Mouse (Mus musculus) hindbrain, embryonic 10.5 days (tissue): ENCODE results near the gene Spock1. TPM values are rescaled to one million over a fixed set of nuclear protein-coding genes. Genes with fewer than 3 reads are reported as not detected.

Source experiments
- DNase-seq: peaks from one replicate; pipeline ENCODE4 v3.0.0-alpha.2; 2017; ENCODE audit warnings: low spot score
- H3K27ac ChIP-seq: fragments of 300-500 bp; sonication (generic); 2 replicates; pipeline ENCODE4 v1.5.1; 2016; ENCODE audit warnings: mild to moderate bottlenecking, moderate library complexity
- H3K27me3 ChIP-seq: fragments of 300-500 bp; sonication (generic); 2 replicates; pipeline ENCODE4 v1.6.1; 2016; ENCODE audit warnings: mild to moderate bottlenecking; ENCODE audit not compliant: poor library complexity, insufficient read depth, severe bottlenecking
- H3K36me3 ChIP-seq: fragments of 300-500 bp; sonication (generic); 2 replicates; pipeline ENCODE4 v1.6.1; 2016; ENCODE audit warnings: mild to moderate bottlenecking, moderate library complexity
- H3K4me1 ChIP-seq: fragments of 300-500 bp; sonication (generic); replicated peaks from 2 replicates; pipeline ENCODE4 v1.6.1; 2016; ENCODE audit warnings: mild to moderate bottlenecking
- H3K4me3 ChIP-seq: fragments of 300-500 bp; sonication (generic); 2 replicates; pipeline ENCODE4 v1.5.1; 2016; ENCODE audit warnings: mild to moderate bottlenecking, moderate library complexity
- H3K9me3 ChIP-seq: fragments of 300-500 bp; sonication (generic); 2 replicates; pipeline ENCODE4 v1.6.1; 2016; ENCODE audit warnings: mild to moderate bottlenecking, moderate library complexity
- WGBS: fragments of 180-500 bp; shearing (Covaris S2); methylation state at CpG from one replicate; pipeline ENCODE4 v1.1.7; 2016; 5-methylcytosine and 5-hydroxymethylcytosine counted together
- polyA plus RNA-seq: library from polyadenylated mRNA; unstranded; fragments of >200 nt; fragmentation: Nextera tagmentation; extraction: Ambion mirVana; gene quantifications from 2 replicates; pipeline ENCODE4 v1.2.1, GENCODE M21; 2016

The Spock1 gene
- polyA plus RNA-seq, 1 experiment from 2014 or later = 10.3 TPM

DNA sequence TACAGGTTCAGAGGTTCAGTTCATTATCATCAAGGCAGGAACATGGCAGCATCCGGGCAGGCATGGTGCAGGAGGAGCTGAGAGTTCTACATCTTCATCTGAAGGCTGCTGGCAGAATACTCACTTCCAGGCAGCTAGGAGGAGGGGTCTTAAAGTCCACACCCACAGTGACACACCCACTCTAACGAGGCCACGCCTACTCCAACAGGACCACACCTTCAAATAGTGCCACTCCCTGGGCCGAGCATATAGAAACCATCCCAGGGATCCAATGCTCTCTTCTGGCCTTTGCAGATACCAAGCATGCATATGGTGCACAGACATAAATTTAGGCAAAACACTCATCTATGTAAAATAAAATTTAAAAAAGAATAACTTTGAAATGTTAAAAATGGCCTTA is 245.6 kb downstream of the Spock1 start:
- 89% methylated on average over 4 of the region's 4 CpGs for WGBS
- Histone ChIP-seq H3K4me3 (no peak overlapping the region), H3K9me3 (no peaks in the 10 kb centered on the region), H3K27ac (no peak overlapping the region), H3K36me3 (no peaks in the 10 kb centered on the region), H3K27me3 (peaks cover 6% of the 10 kb centered on the region; the same call in 1 of the 2 replicates), H3K4me1 (peaks cover 11% of the 10 kb centered on the region; the same call in 1 of the 2 replicates)
- DNase-seq = no peak

DNA sequence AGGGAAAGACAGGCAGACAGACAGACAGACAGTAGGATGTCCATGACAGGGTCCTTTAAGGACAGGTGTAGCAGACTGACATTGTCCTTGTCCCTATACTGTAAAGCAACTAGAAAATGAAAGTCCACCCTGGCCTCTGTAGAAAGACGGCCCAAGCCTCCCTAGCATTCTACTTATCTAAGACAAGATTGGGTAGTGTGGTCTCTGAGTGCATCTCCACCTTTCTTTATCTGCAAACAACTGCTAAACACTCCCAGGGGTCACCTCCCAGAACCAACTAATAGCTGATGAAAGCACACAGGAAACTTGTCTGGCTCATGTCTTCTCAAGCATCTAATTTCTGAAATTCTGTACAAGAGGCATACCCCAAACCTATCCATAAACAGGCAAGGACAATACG is 247.6 kb downstream of the Spock1 start:
- H3K27me3 ChIP-seq = peaks cover 6% of the 10 kb centered on the region; the same call in 1 of the 2 replicates
- H3K4me1 ChIP-seq = no peaks in the 10 kb centered on the region
- no peaks in the 10 kb centered on the region for H3K9me3 ChIP-seq
- H3K4me3 ChIP-seq = no peak overlapping the region
- 95% methylated on average over 2 of the region's 2 CpGs for WGBS
- DNase-seq = no peak
- no peaks in the 10 kb centered on the region for H3K36me3 ChIP-seq
- no peak overlapping the region for H3K27ac ChIP-seq

GRCm38 (mm10) chr13:57659872-57660271 is 248.3 kb downstream of the Spock1 start:
- H3K9me3 ChIP-seq = no peaks in the 10 kb centered on the region
- no peaks in the 10 kb centered on the region for H3K4me1 ChIP-seq
- WGBS = 91% methylated on average over 3 of the region's 3 CpGs
- DNase-seq = no peak
- no peak overlapping the region for H3K4me3 ChIP-seq
- H3K27me3 ChIP-seq = peaks cover 6% of the 10 kb centered on the region; the same call in 1 of the 2 replicates
- no peaks in the 10 kb centered on the region for H3K36me3 ChIP-seq
- 0 out of 2 replicates have a peak overlapping the region, but pooled peaks have one; percentile 2 for H3K27ac ChIP-seq

DNA sequence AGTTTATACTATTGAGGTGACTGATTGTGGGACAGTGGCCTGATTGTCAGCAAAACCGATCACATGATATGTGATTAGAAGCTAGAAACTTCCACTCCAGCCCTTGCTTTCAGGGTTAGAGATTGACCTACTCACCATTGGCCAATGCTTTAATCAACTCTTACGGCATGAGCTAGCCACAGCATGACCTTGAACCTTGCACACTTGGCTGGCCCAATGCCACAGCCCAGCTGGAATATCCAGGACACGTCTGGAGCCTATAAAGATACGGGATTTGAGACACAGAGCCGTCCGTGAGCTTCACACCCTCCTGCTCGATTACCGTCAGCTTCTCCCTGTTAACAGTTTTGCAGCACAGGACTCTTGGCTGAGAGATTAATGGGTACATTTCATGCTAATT is 251.5 kb downstream of the Spock1 start:
- Histone ChIP-seq H3K36me3 (no peaks in the 10 kb centered on the region), H3K27me3 (no peaks in the 10 kb centered on the region), H3K4me1 (no peaks in the 10 kb centered on the region), H3K4me3 (no peak overlapping the region), H3K27ac (no peak overlapping the region), H3K9me3 (no peaks in the 10 kb centered on the region)
- WGBS = 87% methylated on average over 8 of the region's 8 CpGs
- no peak for DNase-seq

DNA sequence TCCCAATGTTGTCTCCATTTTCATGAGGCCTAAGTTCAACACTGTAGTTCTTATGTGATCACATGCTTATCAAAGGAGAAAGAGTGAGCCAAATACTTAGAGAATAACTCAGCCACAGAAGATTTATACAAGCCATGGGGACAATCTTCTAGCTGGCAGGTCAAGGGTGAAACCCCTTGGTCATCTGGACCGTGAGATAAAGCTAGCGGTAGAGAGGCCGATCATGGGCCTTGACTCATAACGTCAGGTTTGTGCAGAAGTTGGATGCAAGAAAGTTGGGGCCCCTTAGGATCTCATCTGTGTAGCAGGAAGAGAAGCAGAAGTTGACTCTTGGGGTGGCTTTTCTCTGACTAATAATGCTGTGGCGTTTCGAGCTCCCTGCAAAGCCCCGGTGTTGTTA is 253.8 kb downstream of the Spock1 start:
- H3K9me3 ChIP-seq = no peaks in the 10 kb centered on the region

GRCm38 (mm10) chr13:57651236-57651635 is 256.9 kb downstream of the Spock1 start:
- WGBS = 89% methylated on average over 4 of the region's 4 CpGs
- Histone ChIP-seq H3K27ac (no peak overlapping the region), H3K36me3 (no peaks in the 10 kb centered on the region), H3K9me3 (no peaks in the 10 kb centered on the region), H3K4me1 (no peaks in the 10 kb centered on the region), H3K4me3 (no peak overlapping the region), H3K27me3 (no peaks in the 10 kb centered on the region)
- DNase-seq = no peak

More for the DNA sequence above, 253.8 kb downstream of the Spock1 start:
- Histone ChIP-seq H3K27ac (0 out of 2 replicates have a peak overlapping the region, but pooled peaks have one; percentile 10), H3K27me3 (no peaks in the 10 kb centered on the region), H3K4me1 (no peaks in the 10 kb centered on the region), H3K4me3 (no peak overlapping the region), H3K36me3 (no peaks in the 10 kb centered on the region)
- no peak for DNase-seq
- 80% methylated on average over 7 of the region's 7 CpGs for WGBS

DNA sequence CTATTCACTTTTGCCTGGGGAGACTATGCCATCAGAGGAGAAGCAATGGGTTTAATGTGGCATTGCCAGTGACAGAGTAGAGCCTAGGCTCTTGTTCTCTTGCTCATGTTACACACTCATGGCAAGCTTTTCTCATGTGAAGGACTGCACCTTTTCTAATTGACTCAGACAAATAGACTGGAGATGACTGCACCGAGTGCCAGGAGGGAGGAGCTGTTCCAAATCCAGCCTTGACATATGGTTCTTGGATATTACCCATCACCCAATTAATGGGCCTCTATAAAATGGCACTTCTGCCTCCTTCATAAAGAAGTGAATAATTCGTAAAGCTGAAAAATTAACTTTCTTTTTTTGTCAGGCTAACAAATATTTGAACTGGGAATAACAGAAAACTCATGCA is 259.3 kb downstream of the Spock1 start:
- H3K27ac ChIP-seq = no peak overlapping the region
- no peaks in the 10 kb centered on the region for H3K9me3 ChIP-seq
- no peaks in the 10 kb centered on the region for H3K27me3 ChIP-seq
- no peaks in the 10 kb centered on the region for H3K36me3 ChIP-seq
- no peaks in the 10 kb centered on the region for H3K4me1 ChIP-seq
- 88% methylated on average over 2 of the region's 2 CpGs for WGBS
- no peak overlapping the region for H3K4me3 ChIP-seq
- no peak for DNase-seq

- Histone ChIP-seq H3K9me3 (no peaks in the 10 kb centered on the region), H3K27ac (no peak overlapping the region), H3K4me3 (no peak overlapping the region), H3K27me3 (no peaks in the 10 kb centered on the region; the same call in 1 of the 2 replicates), H3K4me1 (no peaks in the 10 kb centered on the region), H3K36me3 (no peaks in the 10 kb centered on the region)
- DNase-seq = no peak
- 80% methylated on average over 4 of the region's 4 CpGs for WGBS
Measured at GRCm38 (mm10) chr13:57647456-57647855, 260.7 kb downstream of the Spock1 start.

GRCm38 (mm10) chr13:57643036-57643435 is 265.1 kb downstream of the Spock1 start:
- Histone ChIP-seq H3K4me3 (no peak overlapping the region), H3K27ac (no peak overlapping the region), H3K9me3 (no peaks in the 10 kb centered on the region), H3K27me3 (peaks cover 9% of the 10 kb centered on the region), H3K4me1 (no peaks in the 10 kb centered on the region), H3K36me3 (no peaks in the 10 kb centered on the region)
- WGBS = 88% methylated on average over 12 of the region's 12 CpGs
- DNase-seq = no peak

DNA sequence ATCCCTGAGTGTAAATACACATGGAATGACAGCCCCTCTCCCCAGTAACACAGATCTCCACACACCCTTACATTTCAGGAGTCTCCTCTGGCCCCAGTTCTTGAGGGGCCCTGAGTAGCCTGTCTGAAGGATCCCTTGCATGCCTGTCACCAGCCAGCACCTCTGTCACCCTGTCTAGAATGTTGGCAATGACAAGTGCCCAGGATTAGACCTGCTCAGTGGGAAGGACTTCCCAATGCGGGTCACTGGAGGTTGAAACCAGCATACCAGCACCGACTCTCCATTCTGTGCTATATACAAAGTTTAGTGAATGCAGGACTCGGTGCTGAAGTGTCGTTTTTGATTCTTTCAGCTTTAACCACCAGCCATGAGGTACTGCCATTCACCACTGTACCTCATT is 266.5 kb downstream of the Spock1 start:
- Histone ChIP-seq H3K9me3 (no peaks in the 10 kb centered on the region), H3K27me3 (peaks cover 9% of the 10 kb centered on the region), H3K4me3 (no peak overlapping the region), H3K27ac (no peak overlapping the region), H3K36me3 (no peaks in the 10 kb centered on the region), H3K4me1 (peaks cover 4% of the 10 kb centered on the region; the same call in 1 of the 2 replicates)
- WGBS = 86% methylated on average over 4 of the region's 4 CpGs
- DNase-seq = no peak

DNA sequence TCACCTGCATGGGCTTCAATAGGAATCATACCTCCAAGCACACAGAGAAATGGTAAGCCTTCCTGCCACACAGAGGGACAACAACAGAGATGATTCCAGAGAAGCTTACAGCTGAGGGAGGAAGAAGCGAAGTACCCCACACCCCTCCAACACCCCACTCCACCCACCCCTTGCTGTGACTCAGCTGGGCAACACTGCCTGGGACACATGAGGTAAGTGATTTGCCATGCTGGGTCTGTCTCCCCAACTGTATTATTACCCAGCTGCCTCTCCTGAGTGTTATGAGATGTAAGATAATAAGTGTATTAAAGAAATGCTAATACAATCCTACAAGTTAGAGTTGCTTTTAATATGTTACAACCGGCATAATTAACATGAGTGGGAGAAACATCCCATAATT is 267.2 kb downstream of the Spock1 start:
- no peaks in the 10 kb centered on the region for H3K36me3 ChIP-seq
- peaks cover 7% of the 10 kb centered on the region for H3K4me1 ChIP-seq
- no peak overlapping the region for H3K27ac ChIP-seq
- H3K9me3 ChIP-seq = no peaks in the 10 kb centered on the region
- peaks cover 9% of the 10 kb centered on the region for H3K27me3 ChIP-seq
- DNase-seq = no peak
- no peak overlapping the region for H3K4me3 ChIP-seq
- WGBS = 90% methylated on average over 2 of the region's 2 CpGs

GRCm38 (mm10) chr13:57638820-57639219 is 269.3 kb downstream of the Spock1 start:
- DNase-seq = no peak
- peaks cover 9% of the 10 kb centered on the region for H3K4me1 ChIP-seq
- peaks cover 9% of the 10 kb centered on the region for H3K27me3 ChIP-seq
- H3K36me3 ChIP-seq = no peaks in the 10 kb centered on the region
- H3K9me3 ChIP-seq = no peaks in the 10 kb centered on the region
- no peak overlapping the region for H3K4me3 ChIP-seq
- no peak overlapping the region for H3K27ac ChIP-seq
- 89% methylated on average over 5 of the region's 5 CpGs for WGBS

- Histone ChIP-seq H3K27ac (no peak overlapping the region), H3K27me3 (peaks cover 9% of the 10 kb centered on the region), H3K4me3 (no peak overlapping the region), H3K36me3 (no peaks in the 10 kb centered on the region), H3K4me1 (peaks cover 17% of the 10 kb centered on the region), H3K9me3 (no peaks in the 10 kb centered on the region)
- WGBS = 90% methylated on average over 15 of the region's 15 CpGs
- no peak for DNase-seq
Measured at GRCm38 (mm10) chr13:57637606-57638132, 270.5 kb downstream of the Spock1 start.

DNA sequence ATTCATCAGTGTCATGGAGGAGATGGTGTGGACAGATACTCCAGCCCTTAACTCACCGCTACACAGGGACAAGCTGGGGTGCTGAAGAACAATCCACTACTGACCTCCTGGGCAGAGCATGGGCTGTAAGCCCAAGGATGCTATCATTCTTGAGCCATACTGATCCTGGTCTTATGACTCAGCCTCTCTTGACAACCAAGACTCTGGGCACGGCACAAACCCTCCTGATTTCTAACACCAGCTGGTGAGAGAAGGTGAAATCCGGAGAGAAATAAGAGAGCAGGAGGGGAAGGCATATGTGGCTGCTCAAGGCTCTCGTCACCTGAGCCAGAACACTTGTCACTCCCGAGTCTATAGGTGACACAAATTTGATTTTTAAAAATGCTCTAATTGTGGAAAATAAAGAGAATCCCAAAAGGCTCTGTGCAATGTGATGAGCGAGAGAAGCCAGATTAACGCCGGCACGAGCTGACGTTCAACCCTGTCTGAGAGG is 271.0 kb downstream of the Spock1 start:
- Histone ChIP-seq H3K4me1 (peaks cover 17% of the 10 kb centered on the region), H3K9me3 (no peaks in the 10 kb centered on the region), H3K27ac (no peak overlapping the region), H3K36me3 (no peaks in the 10 kb centered on the region), H3K4me3 (no peak overlapping the region), H3K27me3 (peaks cover 9% of the 10 kb centered on the region)
- no peak for DNase-seq
- 85% methylated on average over 10 of the region's 10 CpGs for WGBS
